Mouse (Mus musculus) MEL (cell line): ENCODE results near the gene Pdgfa. TPM values are rescaled to one million over a fixed set of nuclear protein-coding genes. Genes with fewer than 3 reads are reported as not detected.

Source experiments
- DNase-seq: peaks from one replicate; pipeline ENCODE4 v3.0.0; 2011; ENCODE audit warnings: low read depth, low spot score
- H3K27ac ChIP-seq: 2 replicates; pipeline ENCODE4 v1.5.1; 2012; ENCODE audit warnings: low read depth, mild to moderate bottlenecking, control low read depth, low read length, moderate library complexity; ENCODE audit not compliant: control insufficient read depth
- H3K27me3 ChIP-seq, 2 experiments: fragments of 150-350 bp in 1 of 2; sonication (generic) in 1 of 2; 2 replicates each; pipeline ENCODE4 v1.6.1; 2012; ENCODE audit warnings: low read length in 2 of 2, mild to moderate bottlenecking in 2 of 2, improper control_type of control experiment in 1 of 2, moderate library complexity in 1 of 2; ENCODE audit not compliant: insufficient read depth in 2 of 2, control insufficient read depth in 1 of 2
- H3K36me3 ChIP-seq, 2 experiments: 2 replicates each; pipeline ENCODE4 v1.6.1; 2012 to 2014; ENCODE audit warnings: low read length in 2 of 2, improper control_type of control experiment in 1 of 2, inconsistent platforms in 1 of 2, mild to moderate bottlenecking in 1 of 2; ENCODE audit not compliant: insufficient read depth in 2 of 2, control insufficient read depth in 1 of 2
- H3K4me1 ChIP-seq, 2 experiments: fragments of 150-350 bp in 1 of 2; sonication (generic) in 1 of 2; 2 replicates each; pipeline ENCODE4 v1.6.1; 2012; ENCODE audit warnings: low read length in 2 of 2, improper control_type of control experiment in 1 of 2, mild to moderate bottlenecking in 1 of 2; ENCODE audit not compliant: insufficient read depth in 2 of 2, control insufficient read depth in 1 of 2
- H3K4me3 ChIP-seq, 2 experiments: fragments of 150-350 bp in 1 of 2; sonication (generic) in 1 of 2; 2 replicates each; pipeline ENCODE4 v1.5.1; 2012; ENCODE audit warnings: low read depth in 2 of 2, low read length in 2 of 2, mild to moderate bottlenecking in 2 of 2, moderate library complexity in 2 of 2, control low read depth in 1 of 2, improper control_type of control experiment in 1 of 2; ENCODE audit not compliant: control insufficient read depth in 1 of 2, insufficient read depth in 1 of 2
- H3K79me2 ChIP-seq: 2 replicates; pipeline ENCODE4 v1.6.1; 2012; ENCODE audit warnings: mild to moderate bottlenecking, low read length, moderate library complexity; ENCODE audit not compliant: control insufficient read depth, poor library complexity, insufficient read depth
- H3K9ac ChIP-seq: 2 replicates; pipeline ENCODE4 v1.6.1; 2012; ENCODE audit warnings: low read depth, mild to moderate bottlenecking, control low read depth, low read length, moderate library complexity; ENCODE audit not compliant: control insufficient read depth, poor library complexity, severe bottlenecking
- H3K9me3 ChIP-seq: fragments of 150-350 bp; sonication (generic); replicated peaks from 2 replicates; pipeline ENCODE4 v1.6.1; 2012; ENCODE audit warnings: mild to moderate bottlenecking, low read length, improper control_type of control experiment, moderate library complexity; ENCODE audit not compliant: insufficient read depth
- BHLHE40 ChIP-seq: IDR thresholded peaks from 2 replicates; pipeline ENCODE4 v1.6.1; 2012; ENCODE audit warnings: low read depth, mild to moderate bottlenecking, inconsistent platforms, low read length, improper control_type of control experiment, borderline replicate concordance
- CHD1 ChIP-seq: IDR thresholded peaks from 2 replicates; pipeline ENCODE4 v1.6.1; 2012; ENCODE audit warnings: low read depth, mild to moderate bottlenecking, inconsistent platforms, low read length, improper control_type of control experiment
- CHD2 ChIP-seq: IDR thresholded peaks from 2 replicates; pipeline ENCODE4 v1.6.1; 2011; ENCODE audit warnings: low read length, improper control_type of control experiment
- E2F4 ChIP-seq: IDR thresholded peaks from 2 replicates; pipeline ENCODE4 v1.6.1; 2011; ENCODE audit warnings: low read depth, low read length, improper control_type of control experiment, borderline replicate concordance
- ELF1 ChIP-seq: IDR thresholded peaks from 2 replicates; pipeline ENCODE4 v1.6.1; 2014; ENCODE audit warnings: low read depth, mild to moderate bottlenecking, inconsistent platforms, low read length, improper control_type of control experiment, moderate library complexity
- ETS1 ChIP-seq: IDR thresholded peaks from 2 replicates; pipeline ENCODE4 v1.6.1; 2012; ENCODE audit warnings: low read depth, mild to moderate bottlenecking, inconsistent platforms, low read length, improper control_type of control experiment, moderate library complexity
- GABPA ChIP-seq: IDR thresholded peaks from 2 replicates; pipeline ENCODE4 v1.6.1; 2012; ENCODE audit warnings: low read depth, mild to moderate bottlenecking, inconsistent platforms, low read length, improper control_type of control experiment, moderate library complexity
- JUND ChIP-seq: IDR thresholded peaks from 2 replicates; pipeline ENCODE4 v1.6.1; 2011; ENCODE audit warnings: low read depth, mild to moderate bottlenecking, improper control_type of control experiment, low read length
- KAT2A ChIP-seq: conservative IDR thresholded peaks from 2 replicates; pipeline ENCODE4 v1.6.1; 2012; ENCODE audit warnings: low read depth, low read length, improper control_type of control experiment, inconsistent platforms
- MXI1 ChIP-seq: IDR thresholded peaks from 2 replicates; pipeline ENCODE4 v1.6.1; 2011; ENCODE audit warnings: mild to moderate bottlenecking, low read depth, low read length, improper control_type of control experiment
- MYB ChIP-seq: IDR thresholded peaks from 2 replicates; pipeline ENCODE4 v1.6.1; 2011; ENCODE audit warnings: mild to moderate bottlenecking, low read depth, low read length, improper control_type of control experiment
- MYC ChIP-seq: IDR thresholded peaks from 2 replicates; pipeline ENCODE4 v1.6.1; 2011; ENCODE audit warnings: low read depth, mild to moderate bottlenecking, low read length, improper control_type of control experiment, moderate library complexity
- NELFE ChIP-seq: IDR thresholded peaks from 2 replicates; pipeline ENCODE4 v1.6.1; 2011; ENCODE audit warnings: low read depth, low read length, improper control_type of control experiment
- NRF1 ChIP-seq: IDR thresholded peaks from 2 replicates; pipeline ENCODE4 v1.6.1; 2014; ENCODE audit warnings: low read depth, mild to moderate bottlenecking, inconsistent platforms, low read length, improper control_type of control experiment, moderate library complexity; ENCODE audit not compliant: poor library complexity, insufficient read depth, severe bottlenecking
- POLR2AphosphoS5 ChIP-seq: IDR thresholded peaks from 2 replicates; pipeline ENCODE4 v1.6.1; 2012; ENCODE audit warnings: low read depth, borderline replicate concordance, mild to moderate bottlenecking, inconsistent platforms, low read length, moderate library complexity, mixed read lengths
- SIN3A ChIP-seq: IDR thresholded peaks from 2 replicates; pipeline ENCODE4 v1.6.1; 2012; ENCODE audit warnings: low read length, improper control_type of control experiment, inconsistent platforms
- SMC3 ChIP-seq: IDR thresholded peaks from 2 replicates; pipeline ENCODE4 v1.6.1; 2011; ENCODE audit warnings: low read depth, low read length, improper control_type of control experiment
- TCF12 ChIP-seq: IDR thresholded peaks from 2 replicates; pipeline ENCODE4 v1.6.1; 2014; ENCODE audit warnings: low read depth, mild to moderate bottlenecking, inconsistent platforms, low read length, improper control_type of control experiment, moderate library complexity
- UBTF ChIP-seq: IDR thresholded peaks from 2 replicates; pipeline ENCODE4 v1.6.1; 2012; ENCODE audit warnings: low read depth, mild to moderate bottlenecking, inconsistent platforms, low read length, improper control_type of control experiment, moderate library complexity, borderline replicate concordance; ENCODE audit not compliant: insufficient read depth
- ZC3H11A ChIP-seq: IDR thresholded peaks from 2 replicates; pipeline ENCODE4 v1.6.1; 2012; ENCODE audit warnings: low read depth, mild to moderate bottlenecking, inconsistent platforms, low read length, improper control_type of control experiment
- ZKSCAN1 ChIP-seq: IDR thresholded peaks from 2 replicates; pipeline ENCODE4 v1.6.1; 2012; ENCODE audit warnings: low read depth, mild to moderate bottlenecking, inconsistent platforms, low read length, improper control_type of control experiment, moderate library complexity
- polyA plus RNA-seq, 2 experiments: library from polyadenylated mRNA; stranded (reverse) in 1 of 2; unstranded in 1 of 2; fragments of >175 nt in 1 of 2; fragments of >200 nt in 1 of 2; gene quantifications; 2 replicates each; pipeline versions ENCODE4 v1.2.1 to v1.2.4; 2012; ENCODE audit warnings: low replicate concordance in 2 of 2, low read depth in 1 of 2; ENCODE audit not compliant: insufficient read length in 2 of 2, insufficient read depth in 1 of 2, missing spikeins in 1 of 2
- total RNA-seq: library from RNA; depleted of rRNA; stranded (reverse); fragments of 300-350 nt; gene quantifications from 2 replicates; pipeline ENCODE4 v1.2.3, GENCODE M21; 2012

The Pdgfa gene
- total and polyA plus RNA-seq, 3 experiments, result not detected

DNA sequence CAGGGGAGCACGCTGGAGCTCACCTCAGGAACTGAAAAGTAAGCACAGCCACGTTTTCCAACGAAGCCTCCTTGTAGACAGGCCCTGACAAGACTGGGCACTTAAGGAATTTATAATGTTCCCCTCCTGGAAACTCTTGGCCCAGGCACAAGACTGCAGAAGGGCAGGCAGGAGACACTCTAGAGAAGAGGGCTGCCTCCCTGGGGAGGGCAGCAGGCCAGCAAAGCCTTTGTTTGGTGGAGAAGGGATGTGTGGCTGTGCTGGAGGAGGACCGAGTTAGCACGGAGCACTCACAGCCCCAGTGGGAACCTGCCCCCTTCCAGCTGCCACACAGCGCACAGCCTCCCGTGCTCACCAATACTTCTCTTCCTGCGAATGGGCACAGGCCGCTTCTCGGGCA, 9.2 kb downstream of the Pdgfa start:
- Histone ChIP-seq H3K27me3 (no peaks in the 10 kb centered on the region), H3K4me3 (no peak overlapping the region), H3K9me3 (no peaks in the 10 kb centered on the region), H3K27ac (no peak overlapping the region), H3K79me2 (no peaks in the 10 kb centered on the region), H3K9ac (no peak overlapping the region), H3K36me3 (no peaks in the 10 kb centered on the region), H3K4me1 (no peaks in the 10 kb centered on the region)
- no peak for DNase-seq
- TF ChIP-seq CHD2 (no peak), E2F4 (no peak), MYC (no peak), TCF12 (no peak), ZKSCAN1 (no peak), KAT2A (no peak), ZC3H11A (no peak), ELF1 (no peak), BHLHE40 (no peak), CHD1 (no peak), SMC3 (no peak), JUND (no peak), NRF1 (no peak)
- TF ChIP-seq, all 39 proteins: peak for 0

DNA sequence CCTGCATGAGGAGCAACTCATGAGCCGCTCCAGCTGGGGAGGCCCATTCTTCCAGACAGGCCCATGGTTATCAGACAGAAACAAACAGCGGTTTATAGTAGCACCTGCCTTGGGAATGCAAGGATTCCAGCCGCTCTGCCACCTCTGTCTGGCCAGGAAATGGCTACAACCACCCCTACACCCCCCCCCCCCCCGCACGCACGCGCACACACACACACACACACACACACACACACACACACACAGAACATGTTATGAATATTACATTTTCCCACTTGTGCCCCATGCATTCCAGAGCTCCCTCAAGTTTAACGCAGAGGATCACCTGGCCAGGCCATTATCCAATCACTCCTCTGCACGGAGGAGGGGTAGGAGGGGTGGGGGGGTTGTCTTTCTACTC, 15.2 kb downstream of the Pdgfa start:
- no peak overlapping the region for H3K27ac ChIP-seq
- TF ChIP-seq SIN3A (no peak), MXI1 (no peak), MYB (no peak)
- no peaks in the 10 kb centered on the region for H3K79me2 ChIP-seq
- H3K9ac ChIP-seq, result no peak overlapping the region
- no peaks in the 10 kb centered on the region for H3K9me3 ChIP-seq
- no peaks in the 10 kb centered on the region for H3K27me3 ChIP-seq
- no peak overlapping the region for H3K4me3 ChIP-seq
- no peaks in the 10 kb centered on the region for H3K36me3 ChIP-seq
- no peaks in the 10 kb centered on the region for H3K4me1 ChIP-seq
- no peak for DNase-seq

GRCm38 (mm10) chr5:138980608-138981007, 16.6 kb downstream of the Pdgfa start:
- Histone ChIP-seq H3K27ac (no peak overlapping the region), H3K4me1 (no peaks in the 10 kb centered on the region), H3K27me3 (no peaks in the 10 kb centered on the region), H3K36me3 (no peaks in the 10 kb centered on the region), H3K4me3 (no peak overlapping the region), H3K79me2 (no peaks in the 10 kb centered on the region), H3K9ac (no peak overlapping the region), H3K9me3 (no peaks in the 10 kb centered on the region)
- TF ChIP-seq NELFE, result no peak
- TF ChIP-seq GABPA, result no peak
- TF ChIP-seq POLR2AphosphoS5, result no peak
- no peak for TF ChIP-seq UBTF
- TF ChIP-seq ETS1, result no peak
- DNase-seq, result no peak
